Comparison of ENCODE assay signal across 25 mouse cellular contexts in the genomic region with DNA sequence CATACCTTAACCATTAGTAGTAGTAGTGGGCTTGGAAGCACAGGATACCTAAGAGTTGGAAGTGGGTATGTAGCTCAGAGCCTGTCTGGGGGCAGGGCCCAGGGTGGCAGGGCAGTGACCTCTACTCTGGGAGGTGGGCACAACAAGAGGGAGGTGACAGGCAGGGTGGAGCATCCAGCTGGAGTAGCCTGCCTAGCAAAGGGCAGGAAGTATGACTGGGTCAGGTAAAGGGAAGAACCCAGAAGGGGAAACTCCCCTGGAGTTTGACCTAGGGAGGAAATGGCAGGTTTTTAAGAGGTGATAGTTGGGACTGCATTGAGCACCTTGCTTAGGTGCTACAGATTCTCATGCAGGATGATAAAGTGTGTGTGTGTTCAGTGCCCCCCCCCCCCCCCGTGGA. TPM values are rescaled to one million over a fixed set of nuclear protein-coding genes. Genes with fewer than 3 reads are reported as not detected.
DNase-seq lines count a peak whose midpoint lies in the region; ATAC-seq and TF ChIP-seq lines count a peak whose summit lies in the region.
"Had no signal": no experiment of that assay in that cellular context is flagged by ENCODE, and none has a peak within 500 bp of the region (broad histone marks: within the 10 kb centered on the region; RNA-seq: fewer than 3 reads in every experiment).

No protein-coding gene starts in this region.

- no peak overlapping the region for H3K4me3 ChIP-seq in intestine, postnatal 0 days (ENCODE audit: low read depth, low read length)
- H3K4me3 ChIP-seq in heart, embryonic 10.5 days: no peak overlapping the region
- H3K4me3 ChIP-seq: embryonic facial prominence, embryonic 12.5 days; embryonic facial prominence, embryonic 15.5 days; gastrocnemius, adult 2 months; heart, embryonic 13.5 days had no signal

- no peak overlapping the region for H3K9ac ChIP-seq in intestine, postnatal 0 days (ENCODE audit: low read depth, low read length)
- H3K9ac ChIP-seq: embryonic facial prominence, embryonic 12.5 days; embryonic facial prominence, embryonic 15.5 days; forebrain, postnatal 0 days; heart, embryonic 13.5 days; hindbrain, embryonic 14.5 days had no signal

- DNase-seq in heart, embryonic 10.5 days (ENCODE audit: low spot score): no peak
- DNase-seq in urinary bladder, postnatal 14 days (ENCODE audit: low spot score): no peak
- DNase-seq in gastrocnemius, postnatal 4 days (ENCODE audit: low spot score in 2 of 2): no peak
- no peak for DNase-seq in adrenal gland, adult 2 months
- DNase-seq: adrenal gland, postnatal 14 days; B cell, adult 2 months; cerebellum, adult 11 months; cerebellum, adult 2 months; cerebellum, adult 9-11 months; cerebellum, postnatal 25 days; forebrain, postnatal 0 days; gastrocnemius, adult 2 months; gastrocnemius, postnatal 14 days; heart, adult 18-20 months; heart, postnatal 14 days; heart, postnatal 4 days had no signal

- 25% methylated on average over 1 of the region's 1 CpGs for WGBS in intestine, postnatal 0 days
- WGBS in heart, embryonic 10.5 days: 32% methylated on average over 1 of the region's 1 CpGs

- peak; percentile 63 for ATAC-seq in CD4-positive, CD25-positive, alpha-beta regulatory T cell, adult 4 months
- ATAC-seq in inflammation-experienced regulatory T-cells, adult 6 months: peak; percentile 44
- ATAC-seq in intestine, postnatal 0 days: peak; percentile 71
- ATAC-seq: forebrain, embryonic 14.5 days; forebrain, postnatal 0 days had no signal

- H3K9me3 ChIP-seq in intestine, postnatal 0 days (ENCODE audit: control insufficient read depth): no peaks in the 10 kb centered on the region
- no peaks in the 10 kb centered on the region for H3K9me3 ChIP-seq in heart, embryonic 10.5 days
- H3K9me3 ChIP-seq: embryonic facial prominence, embryonic 12.5 days; embryonic facial prominence, embryonic 15.5 days; heart, embryonic 13.5 days had no signal

- no peak for TF ChIP-seq CTCF in intestine, postnatal 0 days (IDR thresholded peaks at IDR 0.05; ENCODE audit: low read depth)

- peak overlapping the region; percentile 46 for H3K27ac ChIP-seq in intestine, postnatal 0 days (ENCODE audit: low read depth, low read length)
- no peak overlapping the region for H3K27ac ChIP-seq in heart, embryonic 10.5 days
- H3K27ac ChIP-seq: embryonic facial prominence, embryonic 12.5 days; embryonic facial prominence, embryonic 15.5 days; gastrocnemius, adult 2 months; heart, embryonic 13.5 days; hindbrain, embryonic 14.5 days had no signal

- H3K4me2 ChIP-seq in intestine, postnatal 0 days (replicated peaks; ENCODE audit: low read depth): no peak overlapping the region
- H3K4me2 ChIP-seq: embryonic facial prominence, embryonic 12.5 days; embryonic facial prominence, embryonic 15.5 days; heart, embryonic 13.5 days; hindbrain, embryonic 14.5 days had no signal

- H3K27me3 ChIP-seq in intestine, postnatal 0 days (replicated peaks; ENCODE audit: control insufficient read depth, insufficient read depth, low read length): no peaks in the 10 kb centered on the region
- peaks cover 13% of the 10 kb centered on the region; the same call in 1 of the 2 replicates for H3K27me3 ChIP-seq in heart, embryonic 10.5 days (ENCODE audit: insufficient read depth, poor library complexity, severe bottlenecking)
- H3K27me3 ChIP-seq: embryonic facial prominence, embryonic 12.5 days; embryonic facial prominence, embryonic 15.5 days had no signal

- H3K4me1 ChIP-seq in intestine, postnatal 0 days (replicated peaks; ENCODE audit: control insufficient read depth, insufficient read depth, low read length): no peaks in the 10 kb centered on the region
- H3K4me1 ChIP-seq in heart, embryonic 10.5 days: peaks cover 8% of the 10 kb centered on the region; the same call in 1 of the 2 replicates
- H3K4me1 ChIP-seq: embryonic facial prominence, embryonic 12.5 days had no signal

- H3K36me3 ChIP-seq in intestine, postnatal 0 days (ENCODE audit: control insufficient read depth, insufficient read depth): no peaks in the 10 kb centered on the region
- H3K36me3 ChIP-seq in heart, embryonic 10.5 days: no peaks in the 10 kb centered on the region
- H3K36me3 ChIP-seq: embryonic facial prominence, embryonic 12.5 days; embryonic facial prominence, embryonic 15.5 days; heart, embryonic 13.5 days had no signal

RNA-seq across cellular contexts. Expression of gene Sdcbp2, which starts 8.5 kb away (rescaled TPM):
- polyA plus RNA-seq in CD4-positive, CD25-positive, alpha-beta regulatory T cell, adult 4 months (2017; shearing (Covaris generic)): 100 to 1,000 TPM in 1 of 2 experiments, 10 to 100 TPM in 1; 99.8 to 108 TPM
- polyA plus RNA-seq in inflammation-experienced regulatory T-cells, adult 6 months (2017; shearing (Covaris generic)): 100 to 1,000 TPM in 1 of 3 experiments, 10 to 100 TPM in 2; 81.9 to 119 (median 91.2) TPM
- polyA plus RNA-seq in intestine, postnatal 0 days (2015; fragmentation: Nextera tagmentation; extraction: Ambion mirVana): 55.2 and 66.7 TPM in 2 replicates
- 1.00 and 1.1 TPM in 2 replicates for polyA plus RNA-seq in heart, embryonic 10.5 days (2016; fragmentation: Nextera tagmentation; extraction: Ambion mirVana)
- total RNA-seq in gastrocnemius, postnatal 4 days (2021): 1 to 10 TPM; 1.5 to 1.8 TPM
- total RNA-seq in adrenal gland, adult 2 months (2021): 1 to 10 TPM in 1 of 2 experiments, under 1 TPM in 1; 0.81 to 1.2 TPM
- polyA plus RNA-seq in adrenal gland, adult 2 months (2012; rRNA removed): 0.47 and 0.57 TPM in 2 replicates
- total RNA-seq: common myeloid progenitor, adult 5-6 weeks had no signal

RNA-seq across cellular contexts. Expression of gene Fkbp1a, which starts 38.7 kb away (rescaled TPM):
- polyA plus RNA-seq in CD4-positive, CD25-positive, alpha-beta regulatory T cell, adult 4 months (2017; shearing (Covaris generic)): 100 to 1,000 TPM; 213 to 231 TPM
- 100 to 1,000 TPM; 214 to 399 (median 264) TPM for polyA plus RNA-seq in inflammation-experienced regulatory T-cells, adult 6 months (2017; shearing (Covaris generic))
- 370 and 377 TPM in 2 replicates for polyA plus RNA-seq in intestine, postnatal 0 days (2015; fragmentation: Nextera tagmentation; extraction: Ambion mirVana)
- polyA plus RNA-seq in heart, embryonic 10.5 days (2016; fragmentation: Nextera tagmentation; extraction: Ambion mirVana): 933 and 973 TPM in 2 replicates
- total RNA-seq in gastrocnemius, postnatal 4 days (2021): 100 to 1,000 TPM; 292 to 323 TPM
- total RNA-seq in adrenal gland, adult 2 months (2021): 100 to 1,000 TPM; 226 to 292 TPM
- polyA plus RNA-seq in adrenal gland, adult 2 months (2012; rRNA removed): 80.0 and 99.4 TPM in 2 replicates

RNA-seq across cellular contexts. Expression of gene Snph, which starts 51.4 kb away (rescaled TPM):
- not detected for polyA plus RNA-seq in CD4-positive, CD25-positive, alpha-beta regulatory T cell, adult 4 months (2017; shearing (Covaris generic))
- polyA plus RNA-seq in inflammation-experienced regulatory T-cells, adult 6 months (2017; shearing (Covaris generic)): not detected
- 0.60 and 0.89 TPM in 2 replicates for polyA plus RNA-seq in intestine, postnatal 0 days (2015; fragmentation: Nextera tagmentation; extraction: Ambion mirVana)
- polyA plus RNA-seq in heart, embryonic 10.5 days (2016; fragmentation: Nextera tagmentation; extraction: Ambion mirVana): 0.30 and 0.83 TPM in 2 replicates
- 1 to 10 TPM; 3.2 to 3.7 TPM for total RNA-seq in gastrocnemius, postnatal 4 days (2021)
- 10 to 100 TPM; 11.5 to 19.6 TPM for total RNA-seq in adrenal gland, adult 2 months (2021)
- polyA plus RNA-seq in adrenal gland, adult 2 months (2012; rRNA removed): 5.2 and 10.2 TPM in 2 replicates
- total RNA-seq: common myeloid progenitor, adult 5-6 weeks had no signal

Comparison
In these comparisons a context has a peak if more than half of its experiments do, and no peak if none do; other contexts are left out.
1. RNA of gene Sdcbp2, which starts 8.5 kb away (polyA plus RNA-seq): 99.8 to 108 TPM in CD4-positive, CD25-positive, alpha-beta regulatory T cell, adult 4 months, 81.9 to 119 TPM in inflammation-experienced regulatory T-cells, adult 6 months and 55.2 to 66.7 TPM in intestine, postnatal 0 days; 1.00 to 1.1 TPM in heart, embryonic 10.5 days and 0.47 to 0.57 TPM in adrenal gland, adult 2 months; every median in the first group is over 10 times any median in the second.
2. Peak in every context shown above with its lines, with median percentiles within 50 percentile points of each other: ATAC-seq.